Mouse (Mus musculus): Measurements from ENCODE around the gene Pcca.

DNA sequence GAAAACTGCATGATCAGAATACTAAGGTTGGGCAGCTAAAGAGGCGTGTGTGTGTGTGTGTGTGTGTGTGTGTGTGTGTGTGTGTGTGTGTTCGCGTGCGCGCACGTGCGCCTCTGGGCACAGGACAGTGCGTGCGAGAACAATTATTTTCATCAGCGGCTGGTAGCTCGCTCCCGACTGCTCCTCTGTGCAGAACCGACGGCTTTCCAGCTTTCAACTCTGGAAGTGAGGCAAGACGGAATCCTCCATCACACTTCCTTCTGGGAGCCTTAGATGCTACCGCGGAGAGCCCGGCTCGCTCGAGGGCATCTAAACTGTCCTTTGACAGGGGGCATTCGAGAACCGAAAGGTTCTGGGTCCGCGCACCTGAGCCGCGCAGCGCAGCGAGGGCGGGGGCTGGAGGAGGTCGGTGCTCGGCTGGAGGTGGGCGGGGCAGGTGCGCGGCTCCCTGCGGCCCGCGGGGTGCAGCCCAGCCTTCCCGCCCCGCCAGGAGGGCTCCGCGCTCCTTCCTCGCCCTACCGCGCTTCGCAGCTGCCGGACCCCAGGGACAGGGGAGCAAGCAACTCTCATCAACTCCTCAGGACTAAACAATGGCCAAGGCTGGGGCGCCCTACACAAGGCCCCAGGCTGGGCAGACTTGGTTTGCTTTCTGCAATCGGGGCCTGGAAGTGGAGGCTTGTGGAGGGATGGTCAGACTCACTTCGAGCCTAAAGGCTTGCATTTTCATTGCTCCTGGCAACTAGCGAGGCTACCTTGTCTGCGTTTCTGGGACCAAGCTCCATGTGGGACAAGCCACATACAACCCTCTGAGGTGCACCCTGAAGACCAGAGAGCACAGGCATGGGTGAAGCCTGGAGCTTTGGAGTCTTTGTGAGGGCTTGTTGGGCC lies 43.4 kb upstream of the Pcca start, which contains the start of gene Gm10837:
- no peak for TF ChIP-seq CTCF (IDR thresholded peaks at IDR 0.05)
- no peak for TF ChIP-seq EP300 (IDR thresholded peaks at IDR 0.05; ENCODE audit: insufficient read depth, low read depth, low read length)
